Mouse (Mus musculus) heart, postnatal 36 days (tissue): ENCODE results near the gene Parp16. TPM values are rescaled to one million over a fixed set of nuclear protein-coding genes. Genes with fewer than 3 reads are reported as not detected.
A peak's percentile ranks its signal among the peaks of the same experiment; 100 is the strongest.

Experiments used
- DNase-seq, 2 experiments: peaks; one replicate each; pipeline ENCODE4 v3.0.0; 2021 to 2022
- intact Hi-C: fragments of 180-260 bp; cut with DNase I; formaldehyde crosslinking; loops from one replicate; pipeline ENCODE4 v1.15.1; 2025
- total RNA-seq, 2 experiments: library from RNA; stranded (reverse); gene quantifications; 2 replicates each; pipeline ENCODE4 v1.2.3; 2021

Gene Parp16
- total RNA-seq, 2 experiments from 2014 or later, result 3.8 to 4.1 TPM

- intact Hi-C loops, result no loop called here
- no peak for DNase-seq
These were observed 17.2 kb upstream of the Parp16 start for GRCm38 (mm10) chr9:65177912-65178311.

DNA sequence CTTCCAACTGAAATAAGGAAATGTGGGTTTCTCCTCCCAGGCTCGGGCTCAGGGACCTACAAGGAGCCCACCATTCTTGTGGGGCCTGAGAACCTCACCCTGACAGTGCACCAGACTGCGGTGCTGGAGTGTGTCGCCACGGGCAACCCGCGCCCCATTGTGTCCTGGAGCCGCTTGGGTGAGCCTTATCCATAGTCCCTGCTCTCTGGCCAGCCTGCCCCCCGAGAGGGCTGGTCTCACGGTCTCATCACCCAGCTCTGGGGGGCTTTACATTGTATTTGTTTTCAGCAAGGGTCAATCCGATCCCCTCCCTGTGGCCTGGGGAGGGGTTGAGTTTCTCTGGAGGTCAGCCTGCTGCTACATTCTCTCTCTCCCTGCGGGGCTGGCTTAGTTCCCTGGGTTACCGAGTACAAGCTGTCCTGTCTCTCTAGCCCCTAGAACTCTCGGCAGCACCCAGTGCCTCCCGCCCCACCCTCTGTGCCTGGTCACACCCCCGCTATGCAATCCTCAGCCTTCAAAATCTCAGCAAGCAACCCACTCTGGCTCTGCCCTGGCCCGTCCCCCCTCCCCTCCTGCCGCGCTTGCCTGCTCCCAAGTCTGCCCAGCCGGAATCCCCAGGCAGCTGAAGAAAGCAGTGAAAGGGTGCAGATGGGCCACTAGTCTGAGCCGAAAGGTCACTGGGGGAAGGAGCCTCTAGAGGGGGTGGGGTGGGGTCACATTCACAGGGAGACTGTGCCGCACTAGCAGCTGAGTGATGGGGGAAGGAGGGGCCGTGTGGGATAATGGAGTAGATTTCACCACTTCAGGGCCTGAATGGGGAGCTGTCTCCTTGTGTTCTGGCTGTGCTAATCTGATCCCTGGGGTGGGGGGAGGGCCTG, 16.6 kb upstream of the Parp16 start:
- intact Hi-C loops, result no loop called here
- DNase-seq, result peak; percentile 28 to 38

- intact Hi-C loops, result no loop called here
- no peak for DNase-seq
These were observed 15.1 kb upstream of the Parp16 start for GRCm38 (mm10) chr9:65179817-65180624.

GRCm38 (mm10) chr9:65188599-65188998, 6.6 kb upstream of the Parp16 start:
- intact Hi-C loops, result loop anchor here (1.0 kb wide), 1 partner anchor 55 kb away; no protein-coding TSS in a partner anchor

GRCm38 (mm10) chr9:65190306-65190705, 4.8 kb upstream of the Parp16 start:
- no peak for DNase-seq
- intact Hi-C loops, result no loop called here

More at GRCm38 (mm10) chr9:65188599-65188998, 6.6 kb upstream of the Parp16 start:
- peak; percentile 85 to 86 for DNase-seq

DNA sequence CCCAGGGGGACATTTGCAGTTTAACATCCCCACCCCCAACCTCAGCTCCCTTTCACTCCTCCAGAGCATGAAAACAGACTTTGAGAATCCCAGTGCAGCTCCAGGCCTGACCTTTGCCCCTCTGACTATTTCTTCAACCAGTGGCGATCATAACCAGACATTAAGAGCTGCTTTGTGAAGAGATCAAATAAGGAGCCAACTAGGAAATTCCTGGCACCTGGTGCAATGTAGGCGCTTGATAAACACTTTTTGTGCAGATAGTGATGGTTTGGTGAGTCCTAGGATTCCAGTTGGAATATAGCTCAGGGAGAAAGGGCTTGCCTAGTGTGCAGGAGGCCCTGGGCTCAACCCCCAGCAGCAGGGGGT, 3.8 kb upstream of the Parp16 start:
- intact Hi-C loops, result no loop called here
- DNase-seq, result no peak

DNA sequence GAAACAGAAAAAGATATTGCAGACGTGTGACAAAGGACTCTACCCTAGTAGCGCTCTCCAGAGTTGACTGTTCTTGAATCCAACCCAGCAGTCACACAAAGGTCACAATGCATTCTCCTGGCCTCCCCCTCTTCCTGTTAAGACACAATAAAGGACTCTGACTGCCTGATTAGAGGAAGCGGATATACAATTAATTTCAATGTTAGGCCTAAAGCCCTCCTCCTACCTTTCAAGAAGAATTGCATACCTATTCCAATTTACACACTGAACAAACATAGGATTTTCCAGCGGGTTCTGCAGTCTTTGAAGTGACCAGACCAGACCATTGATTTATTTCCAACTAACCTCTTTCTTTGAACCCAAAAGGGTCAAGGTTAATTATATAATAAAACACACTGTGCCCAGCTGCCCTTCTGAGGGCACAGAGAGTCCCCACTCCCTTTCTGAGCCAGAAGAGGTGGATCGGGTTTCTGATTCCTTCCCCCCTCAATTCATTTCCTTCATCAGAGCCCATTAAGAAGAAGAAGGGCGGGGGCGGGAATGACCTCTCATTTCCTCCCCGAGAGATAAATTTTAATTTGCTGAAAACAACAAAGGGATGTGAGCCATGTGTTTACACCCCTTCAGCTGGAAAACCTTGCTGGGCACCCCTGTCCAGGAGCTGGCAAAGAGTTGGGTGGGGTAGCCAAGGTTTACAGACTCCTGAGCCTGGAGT, 3.2 kb upstream of the Parp16 start:
- intact Hi-C loops, result no loop called here
- DNase-seq, result no peak

DNA sequence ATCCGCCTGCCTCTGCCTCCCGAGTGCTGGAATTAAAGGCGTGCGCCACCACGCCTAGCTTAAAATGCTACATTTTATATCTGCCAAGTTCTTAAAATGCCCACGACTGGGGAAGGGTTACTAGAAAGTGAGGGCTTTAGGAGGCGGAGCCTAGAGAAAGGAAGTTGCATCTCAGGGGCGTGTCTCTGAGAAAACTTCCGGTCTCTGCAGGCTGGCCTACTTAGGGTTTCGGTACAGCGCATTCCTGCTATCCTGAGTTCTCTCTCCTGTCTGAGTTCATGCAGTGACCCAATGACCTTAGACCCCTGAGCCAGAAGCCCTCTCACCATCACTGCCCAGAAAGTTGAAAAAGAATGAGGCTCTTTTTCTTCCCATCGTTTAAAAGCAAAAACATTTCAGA, 1.9 kb upstream of the Parp16 start:
- no peak for DNase-seq
- intact Hi-C loops, result no loop called here

DNA sequence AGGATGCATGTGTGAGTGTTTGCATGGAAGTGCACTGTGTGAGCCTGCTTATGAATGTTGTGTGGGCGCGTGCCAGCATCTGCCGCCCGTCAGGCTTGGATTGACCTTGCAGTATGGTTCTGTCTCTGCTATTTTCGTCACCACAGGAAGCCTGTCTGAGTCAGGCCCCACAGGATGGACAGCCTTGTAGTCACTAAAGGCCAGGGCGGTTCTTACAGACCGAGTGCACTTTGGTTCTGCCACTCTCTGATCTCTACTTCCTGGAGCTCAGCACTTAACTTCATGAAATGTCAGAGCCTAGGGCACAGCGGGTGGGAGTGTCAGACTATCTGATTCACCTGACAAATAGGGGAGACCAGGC, 448 bp downstream of the Parp16 start:
- intact Hi-C loops, result loop anchor here (2.0 to 5.0 kb wide), 2 partner anchors 87 to 163 kb away; partner anchors contain the start of gene Dpp8
- peak in 1 of 2 experiments; percentile 49 for DNase-seq

GRCm38 (mm10) chr9:65195982-65196737, 1.0 kb downstream of the Parp16 start:
- intact Hi-C loops, result loop anchor here (2.0 to 5.0 kb wide), 3 partner anchors 19 to 164 kb away; partner anchors contain the start of gene Dpp8
- peak in 1 of 2 experiments; percentile 59 for DNase-seq

GRCm38 (mm10) chr9:65196738-65197569, 1.8 kb downstream of the Parp16 start:
- intact Hi-C loops, result loop anchor here (2.0 to 5.0 kb wide), 2 partner anchors 18 to 165 kb away; partner anchors contain the start of gene Dpp8
- DNase-seq, result peak; percentile 95 to 97

DNA sequence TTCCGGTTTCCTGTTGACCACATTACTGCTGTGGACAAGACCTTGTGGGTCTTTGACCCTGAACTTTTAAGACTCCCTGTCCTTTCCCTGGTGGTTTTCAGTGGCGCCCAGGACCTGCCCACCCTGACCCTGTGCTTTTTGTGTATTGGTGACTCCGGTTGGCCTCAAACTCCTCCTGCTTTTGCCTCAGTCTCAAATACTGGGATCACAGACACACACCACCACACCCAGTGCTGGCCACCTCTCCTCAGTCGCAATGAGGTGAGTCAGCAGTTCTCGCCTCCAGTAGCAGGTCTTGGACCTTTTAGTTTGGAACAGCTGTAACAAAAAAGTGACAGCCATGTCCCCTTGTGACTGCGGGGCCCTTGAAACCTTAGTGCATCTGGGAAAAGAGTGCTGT, 2.7 kb downstream of the Parp16 start:
- DNase-seq, result no peak
- intact Hi-C loops, result loop anchor here (2.0 to 5.0 kb wide), 2 partner anchors 17 to 166 kb away; partner anchors contain the start of gene Dpp8

- intact Hi-C loops, result loop anchor here (5.0 kb wide), 1 partner anchor 167 kb away; the partner anchor contains the start of gene Dpp8
- no peak for DNase-seq
These were observed 4.6 kb downstream of the Parp16 start for GRCm38 (mm10) chr9:65199723-65200122.

DNA sequence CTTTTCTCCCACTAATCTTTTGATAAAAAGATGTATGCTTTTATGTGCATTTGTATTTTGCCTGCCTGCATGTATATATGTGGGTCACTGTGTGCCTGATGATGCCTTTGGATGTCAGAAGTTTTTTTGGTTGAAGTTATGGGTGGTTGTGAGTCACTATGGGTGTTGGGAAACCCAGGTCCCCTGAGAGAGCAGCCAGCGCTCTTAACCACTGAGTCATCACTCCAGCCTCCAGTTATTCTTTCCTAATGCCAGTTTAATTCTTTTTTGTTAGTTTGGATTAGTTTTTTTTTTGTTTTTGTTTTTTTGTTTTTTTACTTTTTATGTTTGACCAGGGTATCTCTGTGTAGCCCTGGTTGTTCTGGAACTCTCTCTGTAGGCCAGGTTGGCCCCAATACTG, 5.5 kb downstream of the Parp16 start:
- DNase-seq, result peak; percentile 41 to 51
- intact Hi-C loops, result no loop called here

- no peak for DNase-seq
- intact Hi-C loops, result no loop called here
These were observed 5.8 kb downstream of the Parp16 start for GRCm38 (mm10) chr9:65201021-65201380.

GRCm38 (mm10) chr9:65201381-65202164, 6.4 kb downstream of the Parp16 start:
- intact Hi-C loops, result no loop called here
- peak; percentile 83 to 85 for DNase-seq

- DNase-seq, result no peak
These were observed 7.1 kb downstream of the Parp16 start for GRCm38 (mm10) chr9:65202165-65202754.

More at GRCm38 (mm10) chr9:65202165-65202754, 7.1 kb downstream of the Parp16 start:
- intact Hi-C loops, result no loop called here
